Mouse (Mus musculus) hindbrain, embryonic 13.5 days (tissue): ENCODE measurements around the gene Narfl. TPM values are rescaled to one million over a fixed set of nuclear protein-coding genes. Genes with fewer than 3 reads are reported as not detected.
"Not testable (repeated sequence)": the region's sequence is repeated elsewhere in the genome, so short reads cannot be mapped to it uniquely, and the experiment has no call there.

ENCODE experiments used
- ATAC-seq: fragments of 200-750 bp; cut with Nextera tagmentation; 2 replicates; pipeline ENCODE4 v1.8.0; 2017; ENCODE audit warnings: moderate TSS enrichment; ENCODE audit not compliant: low FRiP score
- H3K27ac ChIP-seq: fragments of 300-500 bp; sonication (generic); 2 replicates; pipeline ENCODE4 v1.5.1; 2015; ENCODE audit warnings: inconsistent platforms, mild to moderate bottlenecking, moderate library complexity
- H3K27me3 ChIP-seq: fragments of 300-500 bp; sonication (generic); 2 replicates; pipeline ENCODE4 v1.6.1; 2015; ENCODE audit warnings: mild to moderate bottlenecking, inconsistent platforms
- H3K36me3 ChIP-seq: fragments of 300-500 bp; sonication (generic); 2 replicates; pipeline ENCODE4 v1.6.1; 2015; ENCODE audit warnings: mild to moderate bottlenecking, inconsistent platforms
- H3K4me1 ChIP-seq: fragments of 300-500 bp; sonication (generic); replicated peaks from 2 replicates; pipeline ENCODE4 v1.6.1; 2015; ENCODE audit warnings: inconsistent platforms
- H3K4me2 ChIP-seq: fragments of 300-500 bp; sonication (generic); 2 replicates; pipeline ENCODE4 v1.6.1; 2015; ENCODE audit warnings: inconsistent platforms, mild to moderate bottlenecking, moderate library complexity
- H3K4me3 ChIP-seq: fragments of 300-500 bp; sonication (generic); 2 replicates; pipeline ENCODE4 v1.5.1; 2015; ENCODE audit warnings: mild to moderate bottlenecking, inconsistent platforms
- H3K9ac ChIP-seq: fragments of 300-500 bp; sonication (generic); 2 replicates; pipeline ENCODE4 v1.6.1; 2015; ENCODE audit warnings: mild to moderate bottlenecking, inconsistent platforms
- H3K9me3 ChIP-seq: fragments of 300-500 bp; sonication (generic); 2 replicates; pipeline ENCODE4 v1.6.1; 2016; ENCODE audit warnings: inconsistent platforms
- WGBS: fragments of 180-500 bp; shearing (Covaris S2); methylation state at CpG from one replicate; pipeline ENCODE4 v1.1.7; 2015; 5-methylcytosine and 5-hydroxymethylcytosine counted together
- polyA plus RNA-seq: library from polyadenylated mRNA; unstranded; fragments of >200 nt; fragmentation: Nextera tagmentation; extraction: Ambion mirVana; gene quantifications from 2 replicates; pipeline ENCODE4 v1.2.1, GENCODE M21; 2015

The Narfl gene
- polyA plus RNA-seq, 1 experiment from 2014 or later, result 27.8 TPM

- H3K9ac ChIP-seq, result peak within 1 kb of the TSS; percentile 90
- peak within 1 kb of the TSS; percentile 78 for H3K4me3 ChIP-seq
- ATAC-seq, result peak; percentile 62
- H3K36me3 ChIP-seq, result peaks cover 20% of the 10 kb centered on the region
- H3K4me1 ChIP-seq, result peaks cover 64% of the 10 kb centered on the region
- peaks cover 4% of the 10 kb centered on the region; the same call in 1 of the 2 replicates for H3K27me3 ChIP-seq
- H3K27ac ChIP-seq, result peak within 1 kb of the TSS; percentile 93
- peak within 1 kb of the TSS; percentile 88 for H3K4me2 ChIP-seq
- WGBS, result 1% methylated on average over 14 of the region's 14 CpGs
- H3K9me3 ChIP-seq, result no peaks in the 10 kb centered on the region
Observed at GRCm38 (mm10) chr17:25792615-25793014, 19.0 kb downstream of the Narfl start, which contains the start of gene Fam173a. Fam173a (minus strand) TSS chr17:25792901.

- Histone ChIP-seq H3K4me1 (peaks cover 64% of the 10 kb centered on the region), H3K4me2 (peak overlapping the region; percentile 88), H3K27me3 (peaks cover 4% of the 10 kb centered on the region; the same call in 1 of the 2 replicates), H3K4me3 (peak overlapping the region; percentile 61; the same call in 1 of the 2 replicates), H3K9me3 (no peaks in the 10 kb centered on the region), H3K9ac (peak overlapping the region; percentile 70; the same call in 1 of the 2 replicates), H3K36me3 (peaks cover 7% of the 10 kb centered on the region), H3K27ac (peak overlapping the region; percentile 93)
- WGBS, result 10% methylated on average over 13 of the region's 13 CpGs
- no peak for ATAC-seq
Observed at GRCm38 (mm10) chr17:25794197-25794596, 20.6 kb downstream of the Narfl start.

GRCm38 (mm10) chr17:25794998-25795397 is 21.4 kb downstream of the Narfl start:
- Histone ChIP-seq H3K4me1 (peaks cover 64% of the 10 kb centered on the region), H3K4me3 (peak overlapping the region; percentile 61), H3K27ac (peak overlapping the region; percentile 93), H3K4me2 (peak overlapping the region; percentile 88), H3K9me3 (no peaks in the 10 kb centered on the region), H3K27me3 (peaks cover 4% of the 10 kb centered on the region; the same call in 1 of the 2 replicates), H3K9ac (peak overlapping the region; percentile 70), H3K36me3 (no peaks in the 10 kb centered on the region)
- ATAC-seq, result no peak
- WGBS, result 45% methylated on average over 17 of the region's 17 CpGs

- ATAC-seq, result no peak
- no peaks in the 10 kb centered on the region for H3K9me3 ChIP-seq
- H3K4me3 ChIP-seq, result peak within 1 kb of the TSS; percentile 61
- peaks cover 60% of the 10 kb centered on the region for H3K4me1 ChIP-seq
- H3K36me3 ChIP-seq, result no peaks in the 10 kb centered on the region
- peak within 1 kb of the TSS; percentile 70 for H3K9ac ChIP-seq
- 6% methylated on average over 6 of the region's 6 CpGs for WGBS
- H3K4me2 ChIP-seq, result peak within 1 kb of the TSS; percentile 88
- H3K27ac ChIP-seq, result peak within 1 kb of the TSS; percentile 93
- H3K27me3 ChIP-seq, result peaks cover 4% of the 10 kb centered on the region; the same call in 1 of the 2 replicates
Observed at GRCm38 (mm10) chr17:25795609-25796092, 22.1 kb downstream of the Narfl start, which contains the start of gene AC134908.4. AC134908.4 (minus strand) TSS chr17:25795659.

- Histone ChIP-seq H3K4me1 (peaks cover 57% of the 10 kb centered on the region), H3K4me3 (peak overlapping the region; percentile 61), H3K27me3 (peaks cover 6% of the 10 kb centered on the region), H3K36me3 (no peaks in the 10 kb centered on the region), H3K9me3 (no peaks in the 10 kb centered on the region), H3K9ac (peak overlapping the region; percentile 70), H3K4me2 (peak overlapping the region; percentile 88), H3K27ac (peak overlapping the region; percentile 76; the same call in 1 of the 2 replicates)
- ATAC-seq, result no peak
- whole genome bisulfite sequencing, result under 1% methylated on average over 37 of the region's 37 CpGs
Observed at GRCm38 (mm10) chr17:25796211-25796771, 22.7 kb downstream of the Narfl start.

- Histone ChIP-seq H3K4me3 (peak within 1 kb of the TSS; percentile 61), H3K27me3 (peaks cover 8% of the 10 kb centered on the region), H3K36me3 (no peaks in the 10 kb centered on the region), H3K4me2 (peak within 1 kb of the TSS; percentile 88), H3K27ac (peak within 1 kb of the TSS; percentile 76; the same call in 1 of the 2 replicates), H3K9ac (peak within 1 kb of the TSS; percentile 70), H3K4me1 (peaks cover 52% of the 10 kb centered on the region), H3K9me3 (no peaks in the 10 kb centered on the region)
- ATAC-seq, result peak; percentile 70
- under 1% methylated on average over 34 of the region's 35 CpGs for WGBS
Observed at GRCm38 (mm10) chr17:25796951-25797369, 23.4 kb downstream of the Narfl start, which contains the start of gene Metrn. Metrn (minus strand) TSS chr17:25797136.

GRCm38 (mm10) chr17:25801029-25801428 is 27.5 kb downstream of the Narfl start:
- H3K9ac ChIP-seq, result no peak overlapping the region
- no peak overlapping the region for H3K4me3 ChIP-seq
- no peak for ATAC-seq
- no peaks in the 10 kb centered on the region for H3K9me3 ChIP-seq
- WGBS, result 9% methylated on average over 6 of the region's 6 CpGs
- H3K4me1 ChIP-seq, result peaks cover 41% of the 10 kb centered on the region
- H3K4me2 ChIP-seq, result no peak overlapping the region
- no peak overlapping the region for H3K27ac ChIP-seq
- H3K27me3 ChIP-seq, result peaks cover 8% of the 10 kb centered on the region
- H3K36me3 ChIP-seq, result no peaks in the 10 kb centered on the region

- Histone ChIP-seq H3K27me3 (peaks cover 4% of the 10 kb centered on the region; the same call in 1 of the 2 replicates), H3K4me3 (no peak overlapping the region), H3K9ac (peak overlapping the region; percentile 63), H3K36me3 (no peaks in the 10 kb centered on the region), H3K4me1 (peaks cover 30% of the 10 kb centered on the region), H3K9me3 (no peaks in the 10 kb centered on the region), H3K27ac (peak overlapping the region; percentile 92), H3K4me2 (peak overlapping the region; percentile 37)
- WGBS, result 8% methylated on average over 10 of the region's 10 CpGs
- peak; percentile 88 for ATAC-seq
Observed at GRCm38 (mm10) chr17:25802825-25803517, 29.4 kb downstream of the Narfl start.

GRCm38 (mm10) chr17:25806507-25806906 is 32.9 kb downstream of the Narfl start:
- WGBS, result 91% methylated on average over 4 of the region's 4 CpGs
- Histone ChIP-seq H3K4me1 (peaks cover 53% of the 10 kb centered on the region), H3K9me3 (no peaks in the 10 kb centered on the region), H3K36me3 (no peaks in the 10 kb centered on the region), H3K4me2 (no peak overlapping the region), H3K9ac (no peak overlapping the region), H3K27me3 (no peaks in the 10 kb centered on the region), H3K27ac (no peak overlapping the region), H3K4me3 (no peak overlapping the region)
- no peak for ATAC-seq

- H3K27ac ChIP-seq, H3K4me2 ChIP-seq, ATAC-seq, H3K4me3 ChIP-seq, H3K36me3 ChIP-seq, H3K27me3 ChIP-seq, H3K9me3 ChIP-seq, H3K9ac ChIP-seq: not testable (repeated sequence)
- 44% methylated on average over 2 of the region's 2 CpGs for WGBS
- peaks cover 57% of the 10 kb centered on the region for H3K4me1 ChIP-seq
Observed at GRCm38 (mm10) chr17:25807452-25807851, 33.9 kb downstream of the Narfl start.

- Histone ChIP-seq H3K9ac (peak overlapping the region; percentile 98), H3K4me3 (peak overlapping the region; percentile 86), H3K36me3 (no peaks in the 10 kb centered on the region), H3K27ac (peak overlapping the region; percentile 98), H3K4me1 (peaks cover 57% of the 10 kb centered on the region), H3K9me3 (no peaks in the 10 kb centered on the region), H3K27me3 (no peaks in the 10 kb centered on the region), H3K4me2 (peak overlapping the region; percentile 95)
- 0 out of 2 replicates have a peak, but pooled peaks have one; percentile 1 for ATAC-seq
- 25% methylated on average over 5 of the region's 5 CpGs for WGBS
Observed at GRCm38 (mm10) chr17:25808028-25808427, 34.5 kb downstream of the Narfl start.
